Mouse (Mus musculus) frontal cortex, postnatal 25 days (tissue): Measurements from ENCODE around the gene Dnah8.
"Not testable (repeated sequence)": the region's sequence is repeated elsewhere in the genome, so short reads cannot be mapped to it uniquely, and the experiment has no call there.

Experiments
- DNase-seq, 2 experiments: peaks; one replicate each; pipeline ENCODE4 v3.0.0; 2022; ENCODE audit warnings: low spot score in 2 of 2

Gene Dnah8

GRCm38 (mm10) chr17:30609305-30609979, 14.7 kb upstream of the Dnah8 start:
- DNase-seq: no peak

DNA sequence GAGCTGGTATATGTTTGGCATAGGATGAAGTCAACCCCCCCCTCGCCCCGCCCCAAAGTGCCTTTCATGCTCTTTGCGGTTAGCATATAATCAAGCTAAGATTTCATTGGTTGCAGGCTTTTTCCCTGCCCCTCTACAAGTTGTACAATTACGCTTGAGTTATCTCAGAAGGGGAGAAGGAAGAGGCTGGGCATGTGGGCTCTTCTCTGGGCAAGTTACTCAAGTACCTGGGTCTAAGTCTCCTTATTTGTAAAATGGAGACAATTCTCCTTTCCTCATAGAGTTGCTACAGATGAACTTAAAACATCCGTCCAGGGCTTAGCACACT, 14.2 kb upstream of the Dnah8 start:
- DNase-seq: no peak

DNA sequence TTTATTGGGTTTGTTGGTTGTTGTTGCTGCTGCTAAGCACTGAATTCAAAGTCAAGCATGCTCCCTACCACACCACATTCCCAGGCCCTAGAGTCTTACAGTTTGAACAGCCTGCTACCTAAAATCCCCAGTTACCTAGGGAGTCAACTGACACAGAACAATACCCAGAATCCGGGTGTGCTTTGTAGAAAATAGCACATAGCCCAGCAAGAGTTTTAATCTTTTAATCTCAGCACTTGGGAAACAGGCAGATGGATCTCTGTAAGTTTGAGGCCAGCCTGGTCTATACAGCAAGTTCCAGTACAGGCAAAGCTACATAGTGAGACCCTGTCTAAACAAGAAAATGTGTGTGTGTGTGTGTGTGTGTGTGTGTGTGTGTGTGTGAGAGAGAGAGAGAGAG, 13.4 kb upstream of the Dnah8 start:
- DNase-seq: no peak

GRCm38 (mm10) chr17:30611221-30612074, 12.7 kb upstream of the Dnah8 start:
- DNase-seq: no peak

DNA sequence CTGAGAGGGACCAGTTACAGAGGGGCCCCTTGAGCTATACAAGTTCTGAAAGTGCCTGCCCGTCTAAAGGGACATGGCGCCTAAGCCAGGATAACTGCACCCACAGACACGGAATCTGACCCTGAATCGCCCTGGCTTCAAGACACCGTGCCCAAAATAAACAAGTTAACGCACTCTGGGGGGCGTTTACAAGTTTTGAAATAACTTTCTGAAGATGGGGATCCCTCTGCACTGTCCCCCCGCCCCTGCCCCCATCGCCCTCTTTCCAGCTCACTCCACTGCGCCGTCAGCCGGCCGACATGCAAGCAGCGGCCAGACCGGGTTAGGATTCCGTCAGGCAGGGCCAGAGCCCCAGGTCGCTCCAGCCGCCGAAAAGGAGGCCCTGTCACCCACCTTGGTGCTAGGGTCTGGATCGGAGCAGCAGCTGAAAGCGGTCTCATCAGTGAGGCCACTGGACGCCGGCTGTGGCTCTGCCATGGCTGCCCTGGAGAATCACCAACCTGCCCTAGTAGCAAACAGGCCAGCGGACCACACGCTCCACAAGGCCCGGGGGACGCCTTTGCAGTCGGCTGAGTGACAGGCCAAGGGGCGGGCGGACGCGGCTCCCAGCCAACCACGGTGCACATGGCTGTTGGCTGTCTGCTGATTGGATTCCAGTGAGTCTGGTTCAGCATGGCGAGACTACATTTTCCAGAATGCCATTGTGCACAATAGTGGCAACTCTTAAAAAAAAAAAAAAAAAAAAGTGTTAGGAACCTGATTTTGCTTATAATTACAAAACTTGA, 11.9 kb upstream of the Dnah8 start:
- DNase-seq: peak; percentile 100

- no peak for DNase-seq
Observed at GRCm38 (mm10) chr17:30613350-30613749, 10.8 kb upstream of the Dnah8 start.

GRCm38 (mm10) chr17:30616203-30616602, 8.0 kb upstream of the Dnah8 start:
- no peak for DNase-seq

- DNase-seq: no peak
Observed at GRCm38 (mm10) chr17:30618136-30618891, 5.8 kb upstream of the Dnah8 start.

- DNase-seq: no peak
Observed at GRCm38 (mm10) chr17:30619153-30619552, 5.0 kb upstream of the Dnah8 start.

DNA sequence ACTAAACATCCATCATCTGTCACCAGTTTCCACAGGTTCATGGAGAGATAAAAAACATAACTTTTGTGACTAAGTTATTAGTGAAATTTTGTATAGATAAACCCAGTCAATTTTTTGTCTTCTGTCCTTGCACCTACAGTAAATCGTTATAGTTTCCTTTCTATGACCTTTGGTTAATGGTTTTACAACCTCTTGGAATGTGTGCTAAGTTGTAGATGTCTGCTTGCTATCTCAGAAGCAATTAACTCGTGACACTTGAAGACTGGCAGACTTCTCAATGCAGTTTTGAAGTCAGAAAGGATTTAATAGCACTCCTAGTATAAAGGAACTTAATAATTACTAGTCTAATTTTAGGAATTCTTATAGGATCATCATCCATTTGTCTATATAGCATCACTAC, 3.6 kb upstream of the Dnah8 start:
- DNase-seq: no peak

DNA sequence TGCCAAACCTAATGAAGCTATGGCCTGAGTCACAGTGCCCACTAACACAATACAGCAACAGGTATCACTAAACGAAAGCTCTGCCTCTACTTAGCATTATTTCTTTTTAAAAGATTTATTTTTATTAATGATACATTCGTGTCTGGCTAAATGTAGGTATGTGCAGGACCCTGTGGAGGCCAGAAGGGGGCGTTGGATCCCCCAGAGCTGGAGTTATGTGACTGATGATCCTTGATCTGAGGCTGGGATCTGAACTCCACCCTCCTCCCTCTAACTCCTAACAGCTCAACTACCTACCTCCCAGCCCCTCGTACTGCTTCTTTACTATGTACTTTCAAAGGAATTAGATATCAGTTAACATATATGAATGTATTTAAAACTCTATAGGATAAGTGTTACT, 2.7 kb upstream of the Dnah8 start:
- DNase-seq: no peak

DNA sequence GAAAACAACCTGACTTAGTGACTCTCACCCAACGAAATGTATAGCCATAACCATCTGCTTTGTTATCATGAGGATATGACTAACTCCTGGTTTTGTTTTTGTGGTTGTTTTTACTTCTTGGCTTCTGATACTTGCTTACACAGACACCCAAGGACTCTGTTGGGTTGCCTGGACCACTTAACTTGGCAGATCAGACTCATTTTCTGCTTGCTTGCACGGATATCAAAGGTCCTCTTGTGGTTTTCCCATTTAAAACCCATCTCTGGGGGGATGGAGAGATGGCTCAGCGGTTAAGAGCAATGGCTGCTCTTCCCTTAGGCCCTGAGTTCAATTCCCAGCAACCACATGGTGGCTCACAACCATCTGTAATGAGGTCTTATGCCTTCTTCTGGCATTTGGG, 954 bp upstream of the Dnah8 start:
- DNase-seq: no peak

DNA sequence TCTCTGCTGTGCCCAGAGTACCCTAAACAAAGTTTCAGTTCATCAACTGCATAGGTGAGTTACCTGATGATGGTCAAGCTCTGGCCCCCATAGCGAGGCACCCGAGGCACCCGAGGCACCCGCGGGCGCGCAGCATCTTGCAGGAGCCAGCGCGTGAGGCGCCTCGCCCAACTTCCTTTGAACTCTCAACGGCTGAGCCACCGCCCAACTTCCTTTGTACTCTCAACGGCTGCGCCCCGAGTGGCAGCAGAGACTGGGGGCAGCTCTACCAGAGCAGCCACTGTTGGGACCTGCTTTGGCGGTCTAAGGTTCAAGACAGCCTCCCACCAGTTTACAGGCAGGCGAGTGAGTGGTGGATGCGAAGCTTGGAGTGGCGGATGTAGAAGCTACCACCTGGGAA, 2.6 kb downstream of the Dnah8 start, which contains the start of gene Glo1:
Gene Glo1, minus strand, starts transcription at position 153 of the 400 bp plus-strand sequence.
- not testable (repeated sequence) for DNase-seq

DNA sequence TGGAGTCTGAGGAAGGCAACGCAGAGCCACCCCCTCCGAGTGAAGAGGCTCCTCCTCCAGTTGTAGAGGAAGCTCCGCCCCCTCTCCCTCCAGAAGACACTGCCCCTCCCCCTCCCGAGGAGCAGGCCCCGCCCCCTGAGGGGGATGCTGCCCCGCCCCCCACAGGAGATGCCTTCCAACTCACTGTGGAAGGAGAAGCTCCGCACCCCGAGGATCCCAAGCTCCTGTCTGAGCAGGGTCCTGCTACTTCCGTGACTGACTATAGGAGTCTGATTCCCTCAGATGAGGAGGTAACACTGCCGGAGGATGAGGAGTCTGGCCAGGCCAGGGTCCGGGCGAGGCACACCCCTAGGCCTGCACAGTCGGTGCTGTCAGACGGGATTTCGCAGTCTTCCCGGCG, 11.2 kb downstream of the Dnah8 start:
- no peak for DNase-seq

GRCm38 (mm10) chr17:30637714-30638113, 13.6 kb downstream of the Dnah8 start:
- DNase-seq: no peak

DNA sequence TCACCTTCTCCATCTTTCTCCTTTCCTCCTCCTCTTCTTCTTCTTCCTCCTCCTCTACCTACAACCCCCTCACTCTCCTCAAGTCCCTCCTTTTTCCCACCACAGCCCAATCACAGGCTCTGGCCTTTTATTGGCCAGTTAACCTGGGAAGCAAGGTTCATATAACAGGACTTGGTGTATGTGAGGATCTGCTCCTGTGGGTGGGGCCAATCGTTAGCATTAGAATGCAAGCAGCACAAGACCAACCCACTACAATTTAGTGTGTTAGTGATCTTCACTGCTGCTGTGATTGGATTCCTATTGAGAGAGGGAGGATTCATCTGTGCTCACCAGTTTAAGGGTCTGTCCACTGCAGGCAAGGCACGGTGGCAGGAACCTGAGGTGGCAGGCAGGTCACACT, 14.8 kb downstream of the Dnah8 start:
- DNase-seq: no peak

GRCm38 (mm10) chr17:30640896-30641295, 16.7 kb downstream of the Dnah8 start:
- DNase-seq: no peak

DNA sequence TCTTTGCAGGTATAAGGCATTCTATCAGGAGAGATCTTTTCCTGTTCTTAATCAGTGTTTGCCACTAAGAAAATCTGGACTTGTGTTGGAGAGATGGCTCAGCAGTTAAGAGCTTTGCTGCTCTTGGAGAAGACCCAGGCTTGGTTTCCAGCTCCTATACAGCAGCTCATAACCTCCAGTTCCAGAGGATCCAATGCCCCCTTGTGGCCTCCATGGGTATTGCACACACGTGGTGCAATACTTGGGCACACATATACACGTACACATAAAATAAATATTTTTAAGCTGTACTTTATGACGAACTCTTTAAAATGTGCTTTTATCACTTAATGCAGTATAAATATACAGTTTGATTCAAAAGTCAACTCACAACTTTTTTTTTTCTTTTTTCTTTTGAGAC, 24.6 kb downstream of the Dnah8 start:
- no peak for DNase-seq

DNA sequence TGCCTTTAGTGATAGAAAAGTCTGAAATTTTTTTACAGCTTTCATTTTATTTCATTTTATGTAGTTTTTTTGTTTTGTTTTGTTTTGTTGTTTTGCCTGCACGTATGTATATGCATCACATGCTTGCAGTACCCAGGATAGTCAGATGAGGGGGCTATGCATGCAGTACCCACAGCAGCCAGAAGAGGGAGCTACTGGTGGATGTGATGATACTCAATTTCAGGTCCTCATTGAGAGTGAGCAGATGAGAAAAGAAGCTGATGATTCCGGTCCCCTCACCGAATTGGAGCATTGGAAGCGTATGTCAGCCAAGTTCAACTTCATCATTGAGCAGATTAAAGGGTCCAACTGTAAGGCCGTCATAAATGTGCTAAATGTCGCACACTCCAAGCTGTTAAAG, 28.9 kb downstream of the Dnah8 start:
- no peak for DNase-seq

GRCm38 (mm10) chr17:30657530-30658151, 33.5 kb downstream of the Dnah8 start:
- DNase-seq: no peak

DNA sequence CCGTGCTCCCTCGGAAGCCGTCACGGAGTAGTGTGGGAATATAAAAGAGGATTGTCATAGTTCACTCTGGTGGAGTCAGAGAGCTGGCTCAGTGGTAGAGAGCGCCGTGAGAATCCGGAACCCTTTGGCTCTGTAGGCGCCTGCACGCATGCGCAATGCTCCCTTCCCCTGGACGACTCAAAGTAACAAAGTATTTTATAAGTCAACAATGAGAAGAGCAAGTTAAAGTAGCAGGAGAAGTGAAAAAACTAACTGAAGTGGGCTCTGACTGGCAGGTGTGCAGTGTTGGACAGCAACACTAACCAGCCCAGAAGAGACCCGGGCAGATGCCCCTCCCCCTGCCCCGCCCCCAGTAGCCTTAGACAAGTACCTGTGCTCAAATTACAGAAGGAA, 34.0 kb downstream of the Dnah8 start:
- DNase-seq: peak; percentile 54 to 71
